Mouse (Mus musculus) urinary bladder, postnatal 36 days (tissue): Measurements from ENCODE around the gene Btbd35f9.
"Not testable (repeated sequence)": the region's sequence is repeated elsewhere in the genome, so short reads cannot be mapped to it uniquely, and the experiment has no call there.

Experiments
- DNase-seq, 2 experiments: peaks; one replicate each; pipeline ENCODE4 v3.0.0; 2022; ENCODE audit warnings: low spot score in 2 of 2, mixed read lengths in 1 of 2

Btbd35f9 gene

DNA sequence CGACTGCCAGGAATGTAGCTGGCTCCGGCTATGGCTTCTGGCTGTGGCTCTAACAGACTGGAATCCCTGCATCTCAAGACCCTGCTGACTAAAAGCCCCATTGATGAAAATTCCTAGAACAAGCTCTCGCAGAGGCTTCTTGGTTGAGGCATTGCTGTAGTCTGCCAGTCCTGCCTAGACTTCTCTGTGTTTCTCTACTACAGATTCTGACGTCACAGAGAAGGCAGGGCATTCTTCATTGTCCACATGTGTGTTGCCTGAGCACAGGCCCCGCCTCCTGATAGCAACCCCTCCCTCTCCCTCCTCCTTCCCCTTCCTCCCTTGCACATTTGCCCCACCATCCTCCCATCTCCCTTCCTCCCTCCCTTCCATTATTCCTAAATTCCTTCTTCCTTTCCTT is at the start of gene Btbd35f9:
TSS of gene Btbd35f9 (minus strand) at position 101 of the 400 bp plus-strand sequence.
- DNase-seq, result not testable (repeated sequence)
